Mouse (Mus musculus): ENCODE results near the gene Msmb. TPM values are rescaled to one million over a fixed set of nuclear protein-coding genes. Genes with fewer than 3 reads are reported as not detected.
A peak's percentile ranks its signal among the peaks of the same experiment; 100 is the strongest.
"Not testable (repeated sequence)": the region's sequence is repeated elsewhere in the genome, so short reads cannot be mapped to it uniquely, and the experiment has no call there.

Gene Msmb
- polyA plus RNA-seq, 1 experiment from 2014 or later = not detected

DNA sequence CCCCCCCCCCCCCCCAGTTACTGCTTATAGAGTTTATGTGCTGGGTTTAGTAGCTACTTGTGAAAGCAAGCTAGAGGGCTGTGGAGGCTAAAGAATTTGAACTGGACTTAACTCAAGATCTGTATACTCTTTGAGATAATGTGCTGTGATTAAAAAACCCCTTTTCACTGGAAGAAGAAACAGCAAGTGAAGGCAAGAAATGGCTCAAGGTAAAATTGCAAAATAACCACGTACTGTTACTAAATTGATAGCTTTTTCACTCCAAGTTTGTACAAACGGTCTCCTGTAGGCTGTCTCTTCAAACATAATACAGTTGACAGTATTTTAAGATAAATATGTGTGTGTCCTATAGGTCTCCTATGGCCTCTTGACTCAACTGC, 24.2 kb downstream of the Msmb start:
- peak overlapping the region; percentile 98 for H3K4me2 ChIP-seq (replicated peaks)
- no peaks in the 10 kb centered on the region for H3K27me3 ChIP-seq (ENCODE audit: control insufficient read depth, insufficient read depth, low read length)
- H3K9me3 ChIP-seq (ENCODE audit: control insufficient read depth, low read length) = no peaks in the 10 kb centered on the region
- ATAC-seq (ENCODE audit: low FRiP score) (no peak), DNase-seq (ENCODE audit: low spot score) (no peak)
- 0 out of 2 replicates have a peak overlapping the region, but pooled peaks have one; percentile 66 for H3K9ac ChIP-seq
- H3K4me3 ChIP-seq (replicated peaks; ENCODE audit: low read length) = peak overlapping the region; percentile 41; the same call in 1 of the 2 replicates
- 0 out of 2 replicates have a peak, but pooled peaks cover 2% of the 10 kb centered on the region for H3K36me3 ChIP-seq (replicated peaks; ENCODE audit: control insufficient read depth, insufficient read depth)
- H3K27ac ChIP-seq = no peak overlapping the region
- 76% methylated on average over 2 of the region's 2 CpGs for whole genome bisulfite sequencing
- H3K4me1 ChIP-seq (replicated peaks; ENCODE audit: control insufficient read depth, insufficient read depth, low read length) = peaks cover 16% of the 10 kb centered on the region

DNA sequence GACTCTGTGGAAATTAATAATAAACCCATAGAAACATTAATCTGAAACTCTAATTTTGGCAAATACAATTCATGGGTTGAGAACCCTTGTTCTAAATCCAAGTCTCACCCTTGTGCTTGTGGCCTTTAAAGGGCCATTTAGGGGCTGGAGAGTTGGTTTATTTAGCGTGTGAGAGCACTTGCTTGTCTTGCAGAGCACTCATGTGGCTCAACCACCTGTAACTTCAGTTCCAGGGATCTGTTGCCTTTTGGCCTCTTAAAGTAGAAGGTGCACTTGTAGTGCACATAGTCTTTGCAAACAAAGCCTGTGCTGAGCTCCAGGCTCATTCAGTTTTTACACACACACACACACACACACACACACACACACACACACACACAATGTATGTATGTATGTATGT, 25.0 kb downstream of the Msmb start:
- 82% methylated on average over 1 of the region's 1 CpGs for WGBS
- Histone ChIP-seq H3K9ac (no peak overlapping the region), H3K4me2 (replicated peaks) (no peak overlapping the region), H3K9me3 (ENCODE audit: control insufficient read depth, low read length) (no peaks in the 10 kb centered on the region), H3K36me3 (replicated peaks; ENCODE audit: control insufficient read depth, insufficient read depth) (0 out of 2 replicates have a peak, but pooled peaks cover 4% of the 10 kb centered on the region), H3K4me1 (replicated peaks; ENCODE audit: control insufficient read depth, insufficient read depth, low read length) (peaks cover 11% of the 10 kb centered on the region), H3K27me3 (ENCODE audit: control insufficient read depth, insufficient read depth, low read length) (no peaks in the 10 kb centered on the region), H3K4me3 (replicated peaks; ENCODE audit: low read length) (no peak overlapping the region), H3K27ac (no peak overlapping the region)
- no peak for DNase-seq (ENCODE audit: low spot score)
- no peak for ATAC-seq (ENCODE audit: low FRiP score)

DNA sequence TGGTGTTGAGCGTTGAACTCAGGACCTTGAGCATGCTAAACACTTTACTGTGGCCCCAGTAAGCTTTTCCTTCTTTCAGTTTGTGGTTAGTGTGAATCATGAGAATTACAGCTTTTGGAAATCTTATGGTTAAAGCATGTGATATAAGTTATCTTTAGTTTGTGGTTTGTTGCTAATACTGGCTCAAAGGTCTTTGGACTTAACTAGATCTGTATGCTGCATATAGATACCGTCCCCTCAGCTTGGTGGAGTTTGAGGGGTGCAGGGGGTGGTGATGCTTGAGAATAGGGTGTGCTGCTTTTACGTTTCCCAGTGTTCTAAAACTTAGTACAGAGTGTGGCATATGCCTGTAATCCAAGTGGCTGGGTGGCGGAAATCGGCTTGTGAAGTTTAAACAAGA, 25.5 kb downstream of the Msmb start:
- 98% methylated on average over 5 of the region's 5 CpGs for WGBS

DNA sequence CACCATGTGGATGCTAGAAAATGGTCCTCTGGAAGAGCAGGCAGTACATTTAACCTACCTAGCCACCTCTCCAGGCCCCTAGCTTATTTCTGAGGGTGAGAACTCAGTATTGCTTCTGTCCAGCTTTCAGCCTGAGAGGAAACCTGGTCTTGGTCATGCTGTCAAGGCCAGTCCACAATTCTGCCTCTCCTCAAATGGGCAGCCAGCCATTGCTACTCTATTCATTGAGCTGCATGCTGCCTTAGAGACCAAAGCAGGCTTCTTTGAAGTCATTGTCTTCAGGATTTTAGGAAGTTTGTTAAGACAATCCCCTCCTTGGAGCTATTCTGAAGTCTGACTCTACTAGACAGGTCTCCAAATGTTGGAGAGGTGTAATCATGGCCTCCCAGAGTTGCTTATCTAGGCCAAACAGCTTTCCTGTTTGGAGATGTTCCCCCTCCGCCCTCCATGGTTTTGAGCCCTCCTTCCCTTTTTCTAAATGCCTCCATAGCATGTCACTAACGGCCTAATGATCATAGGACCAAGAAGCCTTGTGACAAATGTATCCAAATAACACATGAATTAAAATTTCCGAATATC, 26.9 kb downstream of the Msmb start:
- no peak for ATAC-seq (ENCODE audit: low FRiP score)
- no peaks in the 10 kb centered on the region for H3K9me3 ChIP-seq (ENCODE audit: control insufficient read depth, low read length)
- no peak for DNase-seq (ENCODE audit: low spot score)
- no peaks in the 10 kb centered on the region for H3K27me3 ChIP-seq (ENCODE audit: control insufficient read depth, insufficient read depth, low read length)
- 84% methylated on average over 3 of the region's 3 CpGs for WGBS
- no peak overlapping the region for H3K27ac ChIP-seq
- H3K4me3 ChIP-seq (replicated peaks; ENCODE audit: low read length) = no peak overlapping the region
- no peak overlapping the region for H3K4me2 ChIP-seq (replicated peaks)
- H3K36me3 ChIP-seq (replicated peaks; ENCODE audit: control insufficient read depth, insufficient read depth) = peaks cover 23% of the 10 kb centered on the region
- H3K4me1 ChIP-seq (replicated peaks; ENCODE audit: control insufficient read depth, insufficient read depth, low read length) = peaks cover 11% of the 10 kb centered on the region
- no peak overlapping the region for H3K9ac ChIP-seq

More for the DNA sequence above, 25.5 kb downstream of the Msmb start:
- Histone ChIP-seq H3K4me3 (replicated peaks; ENCODE audit: low read length) (no peak overlapping the region), H3K9ac (no peak overlapping the region), H3K4me2 (replicated peaks) (no peak overlapping the region), H3K27ac (no peak overlapping the region), H3K4me1 (replicated peaks; ENCODE audit: control insufficient read depth, insufficient read depth, low read length) (peaks cover 11% of the 10 kb centered on the region), H3K36me3 (replicated peaks; ENCODE audit: control insufficient read depth, insufficient read depth) (peaks cover 8% of the 10 kb centered on the region; the same call in 1 of the 2 replicates), H3K27me3 (ENCODE audit: control insufficient read depth, insufficient read depth, low read length) (no peaks in the 10 kb centered on the region), H3K9me3 (ENCODE audit: control insufficient read depth, low read length) (no peaks in the 10 kb centered on the region)
- DNase-seq (ENCODE audit: low spot score) (no peak), ATAC-seq (ENCODE audit: low FRiP score) (no peak)

DNA sequence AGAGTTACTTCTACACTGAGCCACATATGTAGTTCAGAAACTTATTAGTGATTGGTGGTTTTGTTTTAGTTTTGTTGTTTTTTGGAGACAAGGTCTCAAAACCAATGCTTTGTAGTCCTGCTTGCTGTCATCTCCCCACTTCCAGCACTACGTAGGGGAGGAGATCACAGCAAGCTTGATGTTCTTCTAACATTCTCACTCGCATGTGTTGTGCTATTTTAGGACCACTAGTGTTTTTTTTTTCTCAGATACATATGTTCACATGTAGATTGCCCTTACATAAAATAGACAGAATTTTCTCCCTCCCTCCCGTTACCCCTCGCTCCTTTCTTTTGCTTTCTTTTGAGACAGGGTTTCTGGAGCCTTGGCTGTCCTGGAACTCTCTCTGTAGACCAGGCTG, 28.3 kb downstream of the Msmb start:
- no peak overlapping the region for H3K4me2 ChIP-seq (replicated peaks)
- 88% methylated on average over 4 of the region's 4 CpGs for WGBS
- H3K4me3 ChIP-seq (replicated peaks; ENCODE audit: low read length) = no peak overlapping the region
- H3K9me3 ChIP-seq (ENCODE audit: control insufficient read depth, low read length) = no peaks in the 10 kb centered on the region
- H3K27me3 ChIP-seq (ENCODE audit: control insufficient read depth, insufficient read depth, low read length) = no peaks in the 10 kb centered on the region
- H3K4me1 ChIP-seq (replicated peaks; ENCODE audit: control insufficient read depth, insufficient read depth, low read length) = peaks cover 7% of the 10 kb centered on the region
- ATAC-seq (ENCODE audit: low FRiP score) (no peak), DNase-seq (ENCODE audit: low spot score) (no peak)
- H3K36me3 ChIP-seq (replicated peaks; ENCODE audit: control insufficient read depth, insufficient read depth) = peaks cover 34% of the 10 kb centered on the region
- no peak overlapping the region for H3K9ac ChIP-seq
- no peak overlapping the region for H3K27ac ChIP-seq

DNA sequence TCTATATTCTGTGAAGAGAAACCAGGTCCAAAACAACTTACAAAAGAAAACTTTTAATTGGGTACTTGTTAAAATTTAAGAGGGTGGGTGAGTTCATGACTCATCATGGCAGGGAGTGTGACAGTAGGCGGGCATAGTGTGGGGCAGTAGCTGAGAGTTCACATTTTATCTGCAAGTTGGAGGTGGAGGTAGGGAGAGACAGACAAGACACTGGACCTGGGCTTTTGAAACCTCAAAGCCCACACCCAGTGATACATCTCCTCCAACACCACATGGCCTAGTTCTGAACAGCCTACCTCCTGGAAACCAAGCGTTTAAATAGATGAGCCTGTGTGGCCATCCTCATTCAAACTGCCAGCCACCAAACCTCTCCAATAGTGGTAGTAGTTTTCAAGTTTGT, 33.5 kb downstream of the Msmb start:
- no peak overlapping the region for H3K4me2 ChIP-seq (replicated peaks)
- no peak for DNase-seq (ENCODE audit: low spot score)
- H3K9ac ChIP-seq = no peak overlapping the region
- ATAC-seq (ENCODE audit: low FRiP score) = no peak
- WGBS = 97% methylated on average over 2 of the region's 2 CpGs
- peaks cover 61% of the 10 kb centered on the region for H3K36me3 ChIP-seq (replicated peaks; ENCODE audit: control insufficient read depth, insufficient read depth)
- no peak overlapping the region for H3K27ac ChIP-seq
- H3K4me1 ChIP-seq (replicated peaks; ENCODE audit: control insufficient read depth, insufficient read depth, low read length) = no peaks in the 10 kb centered on the region
- H3K27me3 ChIP-seq (ENCODE audit: control insufficient read depth, insufficient read depth, low read length) = no peaks in the 10 kb centered on the region
- H3K4me3 ChIP-seq (replicated peaks; ENCODE audit: low read length) = no peak overlapping the region
- H3K9me3 ChIP-seq (ENCODE audit: control insufficient read depth, low read length) = no peaks in the 10 kb centered on the region

DNA sequence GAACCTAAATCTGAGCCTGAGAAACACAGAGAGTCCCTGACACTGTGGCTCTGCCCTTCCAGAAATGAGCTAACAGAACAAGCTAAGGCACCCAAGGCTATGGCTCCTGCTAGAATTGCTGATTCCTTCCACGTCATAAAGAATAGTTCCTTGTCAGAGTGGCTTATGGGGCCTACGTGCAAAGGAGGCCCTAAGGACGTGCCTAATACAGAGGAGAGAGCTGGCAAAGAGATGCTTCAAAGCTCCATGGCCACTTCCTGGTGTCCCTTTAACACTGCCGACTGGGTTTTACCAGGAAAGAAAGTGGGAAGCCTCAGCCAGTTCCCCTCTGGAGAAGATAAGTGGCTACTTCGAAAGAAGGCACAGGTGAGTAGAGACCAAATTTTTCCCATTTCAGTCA, 34.8 kb downstream of the Msmb start:
- ATAC-seq (ENCODE audit: low FRiP score); H3K4me3 ChIP-seq (replicated peaks; ENCODE audit: low read length); H3K27ac ChIP-seq; H3K9ac ChIP-seq; H3K4me2 ChIP-seq (replicated peaks); H3K27me3 ChIP-seq (ENCODE audit: control insufficient read depth, insufficient read depth, low read length); H3K4me1 ChIP-seq (replicated peaks; ENCODE audit: control insufficient read depth, insufficient read depth, low read length); H3K9me3 ChIP-seq (ENCODE audit: control insufficient read depth, low read length); DNase-seq (ENCODE audit: low spot score): not testable (repeated sequence)
- WGBS = 91% methylated on average over 4 of the region's 5 CpGs
- H3K36me3 ChIP-seq (replicated peaks; ENCODE audit: control insufficient read depth, insufficient read depth) = peaks cover 68% of the 10 kb centered on the region

DNA sequence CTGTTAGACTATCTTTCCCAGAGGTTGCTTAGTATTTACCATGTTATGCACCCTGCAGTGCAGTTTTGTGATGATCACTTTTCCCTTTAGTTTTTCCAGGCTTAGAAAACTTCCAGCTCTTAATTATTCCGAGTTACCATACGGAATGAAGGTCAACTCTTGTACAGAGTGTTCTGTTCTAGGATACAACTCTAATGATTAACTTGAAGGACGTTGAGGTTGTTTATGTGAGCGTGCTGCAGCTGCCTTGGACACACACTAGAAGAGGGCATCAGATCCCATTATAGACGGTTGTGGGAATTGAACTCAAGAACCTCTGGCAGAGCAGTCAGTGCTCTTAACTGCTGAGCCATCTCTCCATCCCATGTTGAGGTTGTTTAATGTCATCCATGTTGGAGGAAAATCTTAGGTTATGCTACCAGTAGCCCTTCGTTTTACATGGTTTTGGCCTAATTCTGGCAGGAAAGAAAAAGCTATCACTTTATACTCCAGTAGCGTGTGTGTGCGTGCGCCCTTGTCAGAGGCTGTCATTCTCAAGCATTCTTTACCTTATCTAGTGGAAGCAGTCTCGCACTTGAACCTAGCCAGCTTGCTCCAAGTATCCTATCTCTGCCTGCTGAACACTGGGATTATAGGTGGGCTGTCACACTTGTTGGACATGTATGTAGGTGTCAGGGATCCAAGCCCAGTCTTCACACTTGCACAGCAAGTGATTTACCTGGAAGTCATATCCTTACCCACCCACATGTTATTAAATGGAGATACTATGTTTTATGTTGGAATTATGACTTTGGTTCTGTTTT, 37.8 kb downstream of the Msmb start:
- H3K4me1 ChIP-seq (replicated peaks; ENCODE audit: control insufficient read depth, insufficient read depth, low read length) = no peaks in the 10 kb centered on the region
- no peak overlapping the region for H3K4me2 ChIP-seq (replicated peaks)
- WGBS = 94% methylated on average over 10 of the region's 10 CpGs
- DNase-seq (ENCODE audit: low spot score) (no peak), ATAC-seq (ENCODE audit: low FRiP score) (no peak)
- H3K9me3 ChIP-seq (ENCODE audit: control insufficient read depth, low read length) = no peaks in the 10 kb centered on the region
- H3K9ac ChIP-seq = no peak overlapping the region
- H3K4me3 ChIP-seq (replicated peaks; ENCODE audit: low read length) = no peak overlapping the region
- H3K27me3 ChIP-seq (ENCODE audit: control insufficient read depth, insufficient read depth, low read length) = no peaks in the 10 kb centered on the region
- no peak overlapping the region for H3K27ac ChIP-seq
- peaks cover 70% of the 10 kb centered on the region for H3K36me3 ChIP-seq (replicated peaks; ENCODE audit: control insufficient read depth, insufficient read depth)

DNA sequence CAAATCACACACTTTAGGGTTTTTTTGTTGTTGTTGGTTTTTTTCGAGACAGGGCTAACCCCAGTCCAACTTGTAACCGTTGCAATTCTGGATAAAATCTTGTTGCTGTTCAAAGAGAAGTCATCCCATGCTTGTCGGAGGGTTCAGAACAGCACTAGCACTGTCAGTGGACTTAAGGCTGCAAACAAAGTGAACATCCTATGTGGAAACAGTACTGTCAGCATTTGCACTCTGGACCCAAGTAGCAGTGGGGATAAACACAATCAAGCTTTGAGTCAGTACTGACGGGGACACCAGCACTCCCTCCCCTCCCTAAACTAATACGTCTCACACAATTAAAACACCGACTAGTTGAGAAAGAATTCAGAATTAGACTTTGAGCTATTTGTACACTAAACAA, 39.0 kb downstream of the Msmb start:
- DNase-seq (ENCODE audit: low spot score) = no peak
- ATAC-seq (ENCODE audit: low FRiP score) = no peak
- H3K4me2 ChIP-seq (replicated peaks) = no peak overlapping the region
- H3K27me3 ChIP-seq (ENCODE audit: control insufficient read depth, insufficient read depth, low read length) = no peaks in the 10 kb centered on the region
- no peak overlapping the region for H3K27ac ChIP-seq
- no peaks in the 10 kb centered on the region for H3K4me1 ChIP-seq (replicated peaks; ENCODE audit: control insufficient read depth, insufficient read depth, low read length)
- no peaks in the 10 kb centered on the region for H3K9me3 ChIP-seq (ENCODE audit: control insufficient read depth, low read length)
- no peak overlapping the region for H3K9ac ChIP-seq
- H3K4me3 ChIP-seq (replicated peaks; ENCODE audit: low read length) = no peak overlapping the region
- WGBS = 91% methylated on average over 6 of the region's 6 CpGs
- peaks cover 68% of the 10 kb centered on the region for H3K36me3 ChIP-seq (replicated peaks; ENCODE audit: control insufficient read depth, insufficient read depth)

All from hindbrain, embryonic 14.5 days (tissue).